Mouse (Mus musculus): ENCODE measurements at regions not wholly inside any gene's neighbourhood (a gene's known extent, or its start where the extent isn't known, plus 50 kb on each side); places are given as distances from the start of the nearest gene placed in this dataset.
"Not testable (repeated sequence)": the region's sequence is repeated elsewhere in the genome, so short reads cannot be mapped to it uniquely, and the experiment has no call there.

DNA sequence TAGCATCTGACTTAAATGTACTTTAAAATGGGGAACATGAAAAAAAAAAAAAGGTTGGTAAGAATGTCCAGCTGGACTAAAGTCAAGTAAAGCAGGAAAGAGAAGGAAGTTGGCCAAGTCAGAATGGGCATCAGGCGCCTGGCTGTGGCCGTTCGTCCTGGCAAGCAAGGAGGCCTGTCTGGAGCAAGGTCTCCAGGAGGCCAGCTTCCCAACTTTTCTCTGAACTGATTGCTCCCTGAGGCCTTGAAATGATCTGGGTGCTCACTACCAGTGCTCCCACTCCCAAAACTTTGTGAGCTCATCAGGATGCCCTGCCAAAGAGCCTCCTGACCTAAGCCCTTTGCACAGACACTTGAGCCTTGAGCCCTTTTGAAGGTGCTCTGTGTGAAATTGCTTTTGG is 141.7 kb upstream of the Gm21897 start:
- DNase-seq = no peak

DNA sequence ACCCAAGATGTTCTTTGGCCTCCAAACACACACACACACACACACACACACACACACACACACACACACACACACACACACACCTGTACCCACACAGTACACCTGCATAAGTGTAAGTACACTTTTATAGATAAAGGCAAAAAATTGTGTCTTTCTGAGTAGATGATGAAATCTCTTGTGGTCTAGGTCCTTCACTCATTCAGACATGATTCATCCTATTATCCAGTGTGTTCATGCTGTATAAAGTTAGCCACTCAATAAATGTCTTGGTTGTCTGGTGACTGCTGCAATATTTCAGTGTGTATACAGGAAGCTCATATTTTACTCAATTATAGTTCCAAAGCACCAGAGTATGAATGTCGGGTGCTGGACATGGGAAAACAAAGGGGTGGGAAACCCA is 131.5 kb upstream of the Gm21897 start:
- DNase-seq = no peak

DNA sequence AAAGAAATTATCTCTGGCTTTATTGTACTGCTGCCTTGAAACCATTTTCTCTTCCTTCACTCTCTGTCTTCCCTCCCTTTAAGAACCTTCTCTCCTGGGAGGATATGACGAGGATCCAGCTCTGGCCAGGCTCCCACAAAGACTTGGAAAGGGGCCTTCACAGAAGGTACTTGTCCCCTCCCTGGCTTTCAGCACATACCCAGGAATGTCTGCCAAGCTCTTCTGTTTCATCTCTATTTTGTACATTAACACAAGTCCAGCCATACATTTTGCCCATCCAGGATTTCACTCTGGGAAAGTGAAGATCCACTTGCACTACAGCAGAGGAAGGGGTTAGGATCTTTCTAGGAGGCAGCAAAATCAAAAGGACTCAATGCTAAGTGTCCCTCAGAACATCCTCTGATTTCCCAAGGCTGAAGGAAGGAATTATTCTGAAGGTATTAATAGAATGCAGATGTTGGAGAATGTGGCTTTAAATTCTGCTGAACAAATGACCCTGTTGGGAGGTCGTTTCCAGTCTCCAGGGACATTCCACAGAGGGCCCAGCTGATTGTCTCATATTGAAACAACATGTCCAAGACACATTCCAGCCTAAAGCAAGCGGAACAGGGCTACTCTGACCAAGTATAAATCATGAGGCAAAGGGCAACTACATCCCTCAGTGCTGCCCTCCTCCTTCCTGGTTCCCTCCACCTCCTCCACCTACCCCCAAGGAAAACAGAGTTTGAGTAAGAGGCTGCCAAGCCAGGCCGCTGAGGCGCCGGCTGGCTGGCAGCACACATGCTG is 122.1 kb upstream of the Gm21897 start:
- DNase-seq = peak; percentile 6

DNA sequence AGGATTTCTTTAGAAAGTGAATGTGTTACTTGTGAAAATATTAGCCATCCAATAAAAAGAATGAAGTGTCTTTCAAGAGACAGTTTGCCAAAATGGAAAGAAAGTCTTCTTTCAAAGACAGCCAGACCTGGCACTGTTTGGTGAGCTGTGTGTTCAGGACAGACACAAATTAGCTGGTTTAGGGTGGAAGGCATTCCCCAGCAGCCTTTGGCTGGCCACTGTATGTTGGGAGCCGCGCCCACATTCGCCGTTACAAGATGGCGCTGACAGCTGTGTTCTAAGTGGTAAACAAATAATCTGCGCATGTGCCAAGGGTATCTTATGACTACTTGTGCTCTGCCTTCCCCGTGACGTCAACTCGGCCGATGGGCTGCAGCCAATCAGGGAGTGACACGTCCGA is 121.3 kb upstream of the Gm21897 start:
- not testable (repeated sequence) for DNase-seq

DNA sequence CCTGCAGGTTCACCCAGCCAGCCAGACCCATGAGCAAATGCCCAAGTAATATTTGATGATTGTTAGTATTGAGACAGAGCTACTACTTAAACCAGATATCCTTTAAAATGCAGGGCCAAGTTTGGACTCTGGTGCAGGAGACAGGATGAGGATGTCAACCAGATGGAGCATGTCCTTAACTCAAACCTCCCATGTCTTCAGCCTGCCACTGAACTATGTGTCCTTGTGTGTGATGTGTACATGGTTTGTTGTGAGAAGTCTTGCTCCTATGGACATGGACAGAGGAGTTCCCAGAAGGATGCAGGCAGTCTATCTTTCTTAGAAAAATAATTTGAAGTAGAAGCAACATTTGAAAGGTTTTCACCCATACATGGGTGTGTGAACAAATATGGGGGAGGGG is 120.4 kb upstream of the Gm21897 start:
- DNase-seq = no peak

DNA sequence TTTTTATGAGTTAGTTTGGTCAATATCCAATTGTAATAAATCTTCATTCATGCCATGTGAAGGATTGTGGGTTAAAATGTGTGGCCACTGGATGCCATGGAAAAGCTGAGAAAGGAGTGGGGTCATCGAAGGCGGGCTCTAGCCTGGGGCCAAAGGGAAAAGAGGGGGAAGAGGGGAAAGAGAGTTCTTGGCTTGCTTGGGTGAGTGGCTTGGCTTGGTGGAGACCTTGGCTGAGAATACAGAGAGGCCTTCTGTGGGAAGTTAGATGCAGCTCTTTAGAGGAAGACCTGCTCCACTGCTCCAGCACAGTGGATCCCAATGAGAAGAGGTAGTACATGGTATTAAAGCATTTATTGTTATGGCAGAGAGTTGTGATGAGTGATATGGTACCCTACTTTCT is 101.3 kb upstream of the Gm21897 start:
- no peak for DNase-seq

DNA sequence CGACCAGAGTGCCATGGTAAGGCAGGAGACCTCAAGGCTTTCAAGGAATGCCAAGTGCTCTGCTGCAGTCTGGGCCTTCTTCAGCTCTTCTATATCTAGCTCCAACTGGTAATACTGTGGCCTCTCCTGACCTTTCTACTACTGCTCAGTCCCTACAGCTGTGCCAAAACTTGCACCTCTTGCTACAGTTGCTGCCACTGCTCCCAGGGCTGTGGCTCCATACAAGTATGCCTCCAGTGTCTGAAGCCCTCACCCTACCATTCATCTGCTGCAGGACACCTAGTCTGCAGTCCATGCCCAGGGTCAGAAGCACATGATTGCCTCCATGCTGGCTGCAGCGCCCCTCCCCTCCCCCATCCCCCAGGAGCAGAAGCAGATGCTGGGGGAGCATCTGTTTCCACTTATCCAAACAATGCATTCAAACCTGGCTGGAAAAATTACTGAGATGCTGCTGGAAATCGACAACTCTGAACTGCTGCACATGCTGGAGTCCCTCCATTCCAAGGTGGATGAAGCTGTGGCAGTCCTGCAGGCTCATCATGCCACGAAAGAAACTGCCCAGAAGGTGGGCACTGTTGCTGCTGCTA is 96.2 kb upstream of the Gm21897 start:
- DNase-seq = no peak

DNA sequence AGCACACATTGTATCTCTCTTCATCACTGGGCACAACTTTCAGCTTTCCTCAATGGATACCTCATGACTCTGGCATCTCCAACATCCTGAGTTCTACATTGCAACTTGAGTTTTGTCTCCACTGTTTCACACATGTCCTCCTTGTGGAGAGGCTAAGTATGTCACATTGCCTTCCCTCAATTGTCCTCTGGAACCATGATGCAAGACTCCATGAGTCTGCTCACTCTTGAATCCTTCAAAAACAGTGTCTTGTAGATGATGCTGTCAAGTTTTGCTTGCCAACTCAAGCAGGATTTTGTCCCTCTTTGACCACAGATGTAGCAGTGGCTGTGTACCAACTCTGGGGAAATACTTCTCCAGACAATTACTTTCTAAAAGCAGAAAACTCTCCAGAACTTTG is 79.4 kb upstream of the Gm21897 start:
- no peak for DNase-seq

DNA sequence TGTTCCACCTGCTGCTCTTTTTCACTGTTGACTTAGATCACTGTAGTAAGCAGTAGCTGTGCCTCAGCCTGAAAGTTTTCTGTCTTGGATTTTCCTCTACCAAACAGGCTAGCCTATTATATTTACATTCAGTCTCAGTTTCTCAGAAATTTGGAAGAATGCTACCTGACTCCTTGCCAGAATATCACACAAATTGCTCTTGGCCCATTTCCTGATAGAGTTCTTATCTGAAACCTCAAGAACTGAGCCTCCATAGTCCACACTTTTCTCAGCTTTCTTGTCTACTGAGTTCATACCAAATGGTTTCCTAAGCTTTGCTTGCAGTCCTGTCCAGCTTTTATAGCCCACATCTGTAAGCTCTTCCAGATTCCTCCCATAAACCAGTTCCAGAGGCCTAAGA is 78.8 kb upstream of the Gm21897 start:
- no peak for DNase-seq

DNA sequence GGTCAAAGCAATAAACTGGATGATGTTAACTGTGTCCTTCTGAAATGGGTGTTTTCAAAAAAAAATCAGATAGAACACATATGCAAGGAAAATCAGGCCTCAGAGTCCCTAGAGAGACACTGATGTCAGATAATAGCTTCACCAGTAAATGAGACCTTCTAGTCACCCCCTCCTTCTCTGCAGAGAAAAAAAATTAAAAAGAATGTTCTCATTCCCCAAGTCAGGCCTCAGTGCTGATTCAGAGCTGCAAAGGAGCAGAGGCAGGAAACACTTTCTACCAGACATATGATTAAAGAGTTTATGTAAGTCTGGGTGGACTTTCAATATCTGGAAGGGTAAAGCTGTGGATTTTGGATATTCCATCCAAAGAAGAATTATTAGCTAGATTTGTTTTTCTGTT is 67.1 kb upstream of the Gm21897 start:
- DNase-seq = no peak

DNA sequence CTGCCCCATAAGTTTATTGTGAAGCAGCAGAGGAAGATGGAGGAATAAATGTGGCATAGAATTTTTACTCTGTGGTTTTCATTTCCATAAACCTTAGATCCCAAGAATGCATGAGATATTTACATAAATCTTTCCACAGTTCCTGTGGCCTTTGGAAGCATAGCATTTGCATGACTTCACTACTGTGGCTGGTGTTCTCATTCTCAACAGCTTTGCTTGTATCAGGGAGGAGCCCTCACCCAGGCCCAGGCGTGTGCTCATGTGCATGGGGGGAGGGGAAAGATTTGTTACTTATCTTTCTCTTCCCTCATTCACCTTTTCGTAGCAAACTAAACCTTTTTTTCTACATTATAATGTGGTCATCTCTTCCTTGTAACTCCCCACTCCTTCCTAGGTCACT is 65.6 kb upstream of the Gm21897 start:
- DNase-seq = no peak

DNA sequence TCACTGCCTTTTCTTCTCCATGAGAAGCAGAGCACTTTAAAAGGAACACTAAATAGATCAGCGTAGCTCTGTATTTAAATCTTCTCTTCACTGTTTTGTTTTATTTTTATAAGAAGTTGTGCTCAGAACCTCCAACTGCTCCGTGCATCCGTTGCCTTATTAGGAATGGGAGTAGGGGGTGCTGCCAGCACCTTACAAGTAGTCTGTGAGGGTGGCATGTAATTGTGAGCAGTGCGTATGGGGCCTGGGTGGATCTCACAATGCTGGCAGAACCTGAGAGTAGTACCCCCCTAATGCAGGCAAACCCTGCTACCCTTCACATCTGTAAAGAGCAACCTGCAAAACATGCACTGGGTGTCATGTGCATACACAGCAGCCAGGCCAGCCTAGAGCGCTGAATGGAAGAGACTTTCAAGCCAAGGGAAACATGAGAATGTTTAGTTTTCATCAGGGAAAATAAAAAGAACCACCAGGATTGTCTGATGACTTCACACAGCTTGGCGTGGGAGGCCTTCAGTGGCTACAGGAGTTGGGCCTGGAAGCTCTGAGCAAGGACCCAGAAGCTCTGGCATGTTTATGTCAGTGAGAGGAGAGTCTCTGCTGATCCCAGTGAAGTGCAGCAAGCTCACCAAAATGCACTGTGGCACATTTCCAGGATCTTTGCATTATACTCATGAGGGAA is 64.5 kb upstream of the Gm21897 start:
- peak; percentile 8 for DNase-seq

DNA sequence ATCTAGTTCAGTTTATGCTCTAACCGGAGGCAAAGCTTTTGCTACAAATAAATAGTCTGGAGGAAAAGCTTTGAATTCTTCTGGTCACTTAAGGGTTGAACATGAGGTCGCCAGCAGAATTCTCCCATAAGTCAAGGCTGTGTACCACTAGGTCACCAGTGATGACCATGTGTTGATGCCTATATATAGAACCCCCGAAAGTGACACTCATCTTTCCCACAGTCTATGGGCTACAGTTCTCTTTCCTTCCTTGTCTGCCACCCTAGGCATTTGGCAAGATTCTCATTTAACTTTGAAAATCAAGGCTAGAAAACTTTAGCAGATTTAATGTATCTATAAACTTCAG is 63.9 kb upstream of the Gm21897 start:
- DNase-seq = no peak

DNA sequence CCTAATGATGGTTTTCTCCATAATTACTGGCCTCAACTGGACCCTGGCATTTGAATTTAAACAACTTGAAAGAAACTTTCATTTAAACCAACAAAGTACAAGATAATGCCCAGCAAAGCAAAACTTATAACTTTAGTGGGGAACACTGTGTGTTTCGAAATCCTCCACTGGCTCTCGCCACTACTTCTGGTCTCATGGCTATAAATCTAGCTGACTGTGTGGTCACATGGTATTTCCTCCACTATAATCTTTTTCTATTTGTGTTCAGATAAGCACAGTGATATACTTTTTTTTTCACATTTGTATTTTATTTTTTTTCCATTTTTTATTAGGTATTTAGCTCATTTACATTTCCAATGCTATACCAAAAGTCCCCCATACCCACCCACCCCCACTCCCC is 62.6 kb upstream of the Gm21897 start:
- no peak for DNase-seq

DNA sequence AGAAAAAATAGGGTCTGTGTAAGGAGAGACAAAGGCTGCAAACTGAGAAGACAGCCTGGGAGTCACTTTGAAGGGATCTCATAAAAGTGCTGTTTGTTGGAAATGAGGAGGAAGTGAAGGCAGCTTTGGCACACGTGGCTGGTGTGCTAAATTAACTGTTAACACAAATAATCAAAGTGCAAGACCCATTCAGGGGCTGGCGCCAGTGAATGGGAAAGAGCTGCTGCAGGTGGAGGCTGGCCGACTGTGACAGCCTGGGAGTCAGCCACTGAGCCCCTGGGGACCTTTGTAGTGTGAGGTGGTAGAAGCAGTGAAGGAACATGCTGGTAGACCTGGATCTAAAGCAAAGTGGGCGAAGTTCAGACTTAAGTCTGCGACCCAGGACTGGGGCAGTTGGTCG is 57.8 kb upstream of the Gm21897 start:
- DNase-seq = no peak

DNA sequence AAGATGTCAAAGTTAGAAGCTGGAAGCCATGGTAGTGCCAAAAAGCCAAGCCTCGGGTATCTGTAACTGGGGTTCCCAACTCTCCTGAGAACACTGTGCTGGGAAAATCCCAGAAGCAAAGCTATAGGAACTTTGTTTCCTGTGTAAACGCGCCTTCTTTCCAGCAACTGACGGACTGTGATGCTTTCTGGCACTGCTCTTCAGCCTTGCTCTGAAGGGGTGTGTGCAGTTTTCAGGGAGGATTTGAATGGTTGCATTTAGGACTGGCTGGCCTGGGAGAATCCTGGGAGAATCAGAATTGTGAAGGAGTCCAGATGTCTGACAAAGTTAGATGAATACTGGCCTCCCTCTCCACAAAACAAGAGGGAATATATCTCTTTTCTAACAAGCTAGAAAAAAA is 57.2 kb upstream of the Gm21897 start:
- DNase-seq = no peak

All from right cerebral cortex, postnatal 14 days (tissue).